Mouse (Mus musculus): Measurements from ENCODE around the gene Tff1. TPM values are rescaled to one million over a fixed set of nuclear protein-coding genes. Genes with fewer than 3 reads are reported as not detected.

The Tff1 gene
- polyA plus RNA-seq, 1 experiment from 2014 or later: not detected

GRCm38 (mm10) chr17:31196283-31196682 lies 31.2 kb upstream of the Tff1 start:
- H3K36me3 ChIP-seq (ENCODE audit: control insufficient read depth, insufficient read depth, low read length): no peaks in the 10 kb centered on the region
- no peak for ATAC-seq (ENCODE audit: insufficient number of reproducible peaks, insufficient read depth, low FRiP score, low read depth)
- 82% methylated on average over 7 of the region's 7 CpGs for WGBS
- no peaks in the 10 kb centered on the region for H3K27me3 ChIP-seq (ENCODE audit: control insufficient read depth, insufficient read depth, low read length)
- H3K27ac ChIP-seq (replicated peaks in 1 of 2; ENCODE audit: control insufficient read depth in 1 of 2, insufficient read depth in 1 of 2, low read depth in 2 of 2, low read length in 2 of 2): no peak overlapping the region
- no peak overlapping the region for H3K4me2 ChIP-seq (ENCODE audit: low read length)
- no peaks in the 10 kb centered on the region for H3K9me3 ChIP-seq (ENCODE audit: control insufficient read depth, low read length)
- no peaks in the 10 kb centered on the region for H3K4me1 ChIP-seq (ENCODE audit: control insufficient read depth in 2 of 2, insufficient read depth in 2 of 2, low read length in 2 of 2)
- no peak overlapping the region for H3K9ac ChIP-seq (ENCODE audit: low read length)
- H3K4me3 ChIP-seq (ENCODE audit: control insufficient read depth in 1 of 2, insufficient read depth in 1 of 2, low read depth in 1 of 2, low read length in 2 of 2): no peak overlapping the region

DNA sequence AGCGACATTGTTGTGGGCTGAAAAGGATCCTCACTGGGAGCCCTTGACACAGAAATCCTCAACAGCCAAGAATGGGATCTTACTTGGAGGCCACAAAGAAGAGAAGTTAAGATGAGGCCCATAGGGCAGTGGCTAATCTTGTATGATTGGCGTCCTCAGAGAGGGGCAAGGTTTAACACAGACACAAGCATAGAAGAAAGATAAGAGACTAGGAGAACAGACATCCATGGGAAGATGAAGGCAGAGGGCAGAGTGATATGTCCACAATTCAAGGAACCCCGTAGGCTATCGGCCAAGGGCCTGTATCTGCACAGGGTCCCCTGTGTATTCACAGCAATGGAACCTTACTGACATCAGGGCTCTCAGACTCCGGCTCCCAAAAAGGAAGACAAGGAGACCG lies 30.1 kb upstream of the Tff1 start:
- Histone ChIP-seq H3K9me3 (ENCODE audit: control insufficient read depth, low read length) (no peaks in the 10 kb centered on the region), H3K27me3 (ENCODE audit: control insufficient read depth, insufficient read depth, low read length) (no peaks in the 10 kb centered on the region), H3K36me3 (ENCODE audit: control insufficient read depth, insufficient read depth, low read length) (no peaks in the 10 kb centered on the region), H3K9ac (ENCODE audit: low read length) (no peak overlapping the region), H3K4me1 (ENCODE audit: control insufficient read depth in 2 of 2, insufficient read depth in 2 of 2, low read length in 2 of 2) (no peaks in the 10 kb centered on the region), H3K4me2 (ENCODE audit: low read length) (no peak overlapping the region), H3K4me3 (ENCODE audit: control insufficient read depth in 1 of 2, insufficient read depth in 1 of 2, low read depth in 1 of 2, low read length in 2 of 2) (no peak overlapping the region), H3K27ac (replicated peaks in 1 of 2; ENCODE audit: control insufficient read depth in 1 of 2, insufficient read depth in 1 of 2, low read depth in 2 of 2, low read length in 2 of 2) (no peak overlapping the region)
- ATAC-seq (ENCODE audit: insufficient number of reproducible peaks, insufficient read depth, low FRiP score, low read depth): no peak
- WGBS: 71% methylated on average over 6 of the region's 6 CpGs

DNA sequence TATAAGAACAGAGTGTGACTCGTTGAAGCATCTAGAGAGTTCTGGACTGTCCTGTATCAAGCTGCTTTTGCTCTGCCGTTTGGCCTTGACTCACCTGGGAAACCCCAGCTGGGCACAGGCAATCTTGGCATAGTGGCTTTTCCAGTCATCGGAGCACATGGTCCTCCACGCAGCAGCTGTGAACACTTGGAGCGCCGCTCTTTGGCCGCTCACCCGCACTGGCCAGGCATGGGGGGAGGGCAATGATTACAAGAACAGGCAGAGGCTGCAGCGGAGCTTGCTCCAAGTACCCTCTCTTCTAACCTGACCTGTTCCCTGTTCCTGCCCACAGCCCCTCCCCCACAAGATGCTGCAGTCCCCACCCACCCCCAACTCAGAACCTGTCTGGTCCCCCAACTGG lies 28.3 kb upstream of the Tff1 start:
- no peak overlapping the region for H3K4me3 ChIP-seq (ENCODE audit: control insufficient read depth in 1 of 2, insufficient read depth in 1 of 2, low read depth in 1 of 2, low read length in 2 of 2)
- no peak overlapping the region for H3K4me2 ChIP-seq (ENCODE audit: low read length)
- H3K9me3 ChIP-seq (ENCODE audit: control insufficient read depth, low read length): no peaks in the 10 kb centered on the region
- H3K27me3 ChIP-seq (ENCODE audit: control insufficient read depth, insufficient read depth, low read length): no peaks in the 10 kb centered on the region
- H3K4me1 ChIP-seq (ENCODE audit: control insufficient read depth in 2 of 2, insufficient read depth in 2 of 2, low read length in 2 of 2): no peaks in the 10 kb centered on the region
- no peak for ATAC-seq (ENCODE audit: insufficient number of reproducible peaks, insufficient read depth, low FRiP score, low read depth)
- H3K9ac ChIP-seq (ENCODE audit: low read length): no peak overlapping the region
- WGBS: 83% methylated on average over 9 of the region's 9 CpGs
- no peak overlapping the region for H3K27ac ChIP-seq (replicated peaks in 1 of 2; ENCODE audit: control insufficient read depth in 1 of 2, insufficient read depth in 1 of 2, low read depth in 2 of 2, low read length in 2 of 2)
- H3K36me3 ChIP-seq (ENCODE audit: control insufficient read depth, insufficient read depth, low read length): no peaks in the 10 kb centered on the region

DNA sequence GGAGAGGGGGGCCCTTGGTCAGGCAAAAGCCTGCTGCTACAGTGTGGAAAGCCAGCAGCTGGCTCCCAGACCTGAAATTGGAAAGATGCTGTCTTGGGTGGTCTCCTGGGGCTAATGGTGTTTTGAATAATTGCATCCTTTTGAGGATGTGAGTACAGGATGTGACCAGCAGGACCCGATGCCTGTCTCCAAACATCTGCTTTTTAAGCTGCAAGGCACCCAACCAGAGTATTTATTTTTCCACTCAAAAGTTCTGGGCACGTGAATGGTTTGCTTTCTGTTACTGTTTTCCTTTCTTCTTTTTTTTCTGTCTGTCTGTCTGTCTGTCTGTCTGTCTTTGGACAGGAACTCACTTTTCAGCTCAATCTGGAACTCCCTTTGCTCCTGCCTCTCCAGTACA lies 27.6 kb upstream of the Tff1 start:
- H3K9ac ChIP-seq (ENCODE audit: low read length): no peak overlapping the region
- no peaks in the 10 kb centered on the region for H3K27me3 ChIP-seq (ENCODE audit: control insufficient read depth, insufficient read depth, low read length)
- no peaks in the 10 kb centered on the region for H3K4me1 ChIP-seq (ENCODE audit: control insufficient read depth in 2 of 2, insufficient read depth in 2 of 2, low read length in 2 of 2)
- ATAC-seq (ENCODE audit: insufficient number of reproducible peaks, insufficient read depth, low FRiP score, low read depth): no peak
- 60% methylated on average over 2 of the region's 2 CpGs for WGBS
- H3K27ac ChIP-seq (replicated peaks in 1 of 2; ENCODE audit: control insufficient read depth in 1 of 2, insufficient read depth in 1 of 2, low read depth in 2 of 2, low read length in 2 of 2): no peak overlapping the region
- no peaks in the 10 kb centered on the region for H3K9me3 ChIP-seq (ENCODE audit: control insufficient read depth, low read length)
- H3K4me3 ChIP-seq (ENCODE audit: control insufficient read depth in 1 of 2, insufficient read depth in 1 of 2, low read depth in 1 of 2, low read length in 2 of 2): no peak overlapping the region
- H3K4me2 ChIP-seq (ENCODE audit: low read length): no peak overlapping the region
- H3K36me3 ChIP-seq (ENCODE audit: control insufficient read depth, insufficient read depth, low read length): no peaks in the 10 kb centered on the region

GRCm38 (mm10) chr17:31191825-31192224 lies 26.7 kb upstream of the Tff1 start:
- no peaks in the 10 kb centered on the region for H3K4me1 ChIP-seq (ENCODE audit: control insufficient read depth in 2 of 2, insufficient read depth in 2 of 2, low read length in 2 of 2)
- H3K4me3 ChIP-seq (ENCODE audit: control insufficient read depth in 1 of 2, insufficient read depth in 1 of 2, low read depth in 1 of 2, low read length in 2 of 2): no peak overlapping the region
- no peaks in the 10 kb centered on the region for H3K36me3 ChIP-seq (ENCODE audit: control insufficient read depth, insufficient read depth, low read length)
- no peak for ATAC-seq (ENCODE audit: insufficient number of reproducible peaks, insufficient read depth, low FRiP score, low read depth)
- no peaks in the 10 kb centered on the region for H3K27me3 ChIP-seq (ENCODE audit: control insufficient read depth, insufficient read depth, low read length)
- WGBS: 77% methylated on average over 8 of the region's 8 CpGs
- no peak overlapping the region for H3K9ac ChIP-seq (ENCODE audit: low read length)
- H3K9me3 ChIP-seq (ENCODE audit: control insufficient read depth, low read length): 0 out of 2 replicates have a peak, but pooled peaks cover 1% of the 10 kb centered on the region
- H3K27ac ChIP-seq (replicated peaks in 1 of 2; ENCODE audit: control insufficient read depth in 1 of 2, insufficient read depth in 1 of 2, low read depth in 2 of 2, low read length in 2 of 2): no peak overlapping the region
- H3K4me2 ChIP-seq (ENCODE audit: low read length): no peak overlapping the region

GRCm38 (mm10) chr17:31187370-31187769 lies 22.3 kb upstream of the Tff1 start:
- 0 out of 2 replicates have a peak, but pooled peaks cover 3% of the 10 kb centered on the region for H3K9me3 ChIP-seq (ENCODE audit: control insufficient read depth, low read length)
- ATAC-seq (ENCODE audit: insufficient number of reproducible peaks, insufficient read depth, low FRiP score, low read depth): no peak
- 18% methylated on average over 4 of the region's 4 CpGs for WGBS

DNA sequence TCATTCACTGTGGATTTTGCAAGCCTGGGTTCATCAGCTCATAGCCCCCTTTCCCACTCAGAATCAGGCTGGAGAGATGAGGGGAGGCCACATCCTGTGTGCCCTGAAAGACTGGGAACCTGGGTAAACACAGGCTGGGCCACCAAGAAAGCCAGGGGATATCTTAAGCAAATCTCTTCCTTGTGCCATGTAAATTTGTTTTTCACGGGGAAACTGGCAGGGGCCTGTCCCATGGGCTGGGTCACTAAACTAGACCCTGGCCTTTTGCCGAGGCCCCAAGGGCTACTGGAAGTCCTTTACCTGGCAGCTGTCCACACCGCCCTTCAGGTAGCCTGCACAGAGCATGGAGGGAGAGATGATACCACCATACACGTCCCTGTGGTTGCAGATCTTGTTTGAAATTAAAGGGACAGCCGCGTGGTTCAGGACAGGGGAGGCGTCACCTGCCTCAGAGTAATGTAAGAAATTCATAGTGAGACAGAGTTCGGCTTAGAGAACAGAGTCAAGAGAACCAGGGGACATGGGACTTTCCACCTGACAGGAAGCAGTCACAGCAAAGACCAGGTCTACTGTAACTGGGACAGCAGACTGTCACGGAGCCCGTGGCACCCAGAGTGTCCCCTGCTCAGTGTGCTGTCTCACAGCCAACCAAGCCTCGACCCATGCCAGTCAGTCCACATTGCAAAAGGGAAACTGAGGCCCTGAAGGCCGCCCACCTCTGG lies 19.4 kb upstream of the Tff1 start:
- 0 out of 2 replicates have a peak, but pooled peaks cover 3% of the 10 kb centered on the region for H3K9me3 ChIP-seq (ENCODE audit: control insufficient read depth, low read length)
- 71% methylated on average over 12 of the region's 12 CpGs for WGBS
- no peak for ATAC-seq (ENCODE audit: insufficient number of reproducible peaks, insufficient read depth, low FRiP score, low read depth)
- H3K36me3 ChIP-seq (ENCODE audit: control insufficient read depth, insufficient read depth, low read length): no peaks in the 10 kb centered on the region
- H3K4me3 ChIP-seq (ENCODE audit: control insufficient read depth in 1 of 2, insufficient read depth in 1 of 2, low read depth in 1 of 2, low read length in 2 of 2): no peak overlapping the region
- H3K27ac ChIP-seq (replicated peaks in 1 of 2; ENCODE audit: control insufficient read depth in 1 of 2, insufficient read depth in 1 of 2, low read depth in 2 of 2, low read length in 2 of 2): no peak overlapping the region
- no peaks in the 10 kb centered on the region for H3K27me3 ChIP-seq (ENCODE audit: control insufficient read depth, insufficient read depth, low read length)
- H3K4me2 ChIP-seq (ENCODE audit: low read length): no peak overlapping the region
- H3K9ac ChIP-seq (ENCODE audit: low read length): no peak overlapping the region
- no peaks in the 10 kb centered on the region for H3K4me1 ChIP-seq (ENCODE audit: control insufficient read depth in 2 of 2, insufficient read depth in 2 of 2, low read length in 2 of 2)

More at GRCm38 (mm10) chr17:31187370-31187769, 22.3 kb upstream of the Tff1 start:
- Histone ChIP-seq H3K4me3 (ENCODE audit: control insufficient read depth in 1 of 2, insufficient read depth in 1 of 2, low read depth in 1 of 2, low read length in 2 of 2) (no peak overlapping the region), H3K27ac (replicated peaks in 1 of 2; ENCODE audit: control insufficient read depth in 1 of 2, insufficient read depth in 1 of 2, low read depth in 2 of 2, low read length in 2 of 2) (no peak overlapping the region), H3K9ac (ENCODE audit: low read length) (no peak overlapping the region), H3K27me3 (ENCODE audit: control insufficient read depth, insufficient read depth, low read length) (no peaks in the 10 kb centered on the region), H3K4me2 (ENCODE audit: low read length) (no peak overlapping the region), H3K4me1 (ENCODE audit: control insufficient read depth in 2 of 2, insufficient read depth in 2 of 2, low read length in 2 of 2) (no peaks in the 10 kb centered on the region), H3K36me3 (ENCODE audit: control insufficient read depth, insufficient read depth, low read length) (no peaks in the 10 kb centered on the region)
